Mouse (Mus musculus): ENCODE results near the gene Oxct2a.

GRCm38 (mm10) chr4:123328946-123329345, 5.5 kb upstream of the Oxct2a start:
- TF ChIP-seq ZC3H11A (IDR thresholded peaks at IDR 0.05; ENCODE audit: low read depth, low read length), result no peak
- TF ChIP-seq ETS1 (conservative IDR thresholded peaks at IDR 0.05; ENCODE audit: low read depth, low read length), result no peak
- TF ChIP-seq POLR2A (IDR thresholded peaks at IDR 0.05; ENCODE audit: low read depth, low read length), result no peak
- TF ChIP-seq MAFK (IDR thresholded peaks at IDR 0.05; ENCODE audit: insufficient replicate concordance, low read length), result no peak
